Mouse (Mus musculus): ENCODE measurements at regions not wholly inside any gene's neighbourhood (a gene's known extent, or its start where the extent isn't known, plus 50 kb on each side); places are given as distances from the start of the nearest gene placed in this dataset.

- Histone ChIP-seq H3K9ac (ENCODE audit: low read length) (no peak overlapping the region), H3K4me2 (ENCODE audit: low read length) (no peak overlapping the region), H3K4me1 (ENCODE audit: control insufficient read depth in 2 of 2, insufficient read depth in 2 of 2, low read length in 2 of 2) (no peaks in the 10 kb centered on the region), H3K36me3 (ENCODE audit: control insufficient read depth, insufficient read depth, low read length) (no peaks in the 10 kb centered on the region), H3K9me3 (ENCODE audit: control insufficient read depth, low read length) (no peaks in the 10 kb centered on the region), H3K4me3 (ENCODE audit: control insufficient read depth in 1 of 2, insufficient read depth in 1 of 2, low read depth in 1 of 2, low read length in 2 of 2) (no peak overlapping the region), H3K27me3 (ENCODE audit: control insufficient read depth, insufficient read depth, low read length) (no peaks in the 10 kb centered on the region), H3K27ac (replicated peaks in 1 of 2; ENCODE audit: control insufficient read depth in 1 of 2, insufficient read depth in 1 of 2, low read depth in 2 of 2, low read length in 2 of 2) (no peak overlapping the region)
- no peak for ATAC-seq (ENCODE audit: insufficient number of reproducible peaks, insufficient read depth, low FRiP score, low read depth)
- WGBS: 86% methylated on average over 14 of the region's 14 CpGs
Observed at GRCm38 (mm10) chr3:66375088-66375910, 78.7 kb upstream of the Veph1 start.

- WGBS: 91% methylated on average over 4 of the region's 4 CpGs
- H3K27me3 ChIP-seq (ENCODE audit: control insufficient read depth, insufficient read depth, low read length): no peaks in the 10 kb centered on the region
- H3K9me3 ChIP-seq (ENCODE audit: control insufficient read depth, low read length): no peaks in the 10 kb centered on the region
- no peak overlapping the region for H3K4me2 ChIP-seq (ENCODE audit: low read length)
- no peak overlapping the region for H3K27ac ChIP-seq (replicated peaks in 1 of 2; ENCODE audit: control insufficient read depth in 1 of 2, insufficient read depth in 1 of 2, low read depth in 2 of 2, low read length in 2 of 2)
- no peak overlapping the region for H3K9ac ChIP-seq (ENCODE audit: low read length)
- H3K4me3 ChIP-seq (ENCODE audit: control insufficient read depth in 1 of 2, insufficient read depth in 1 of 2, low read depth in 1 of 2, low read length in 2 of 2): no peak overlapping the region
- H3K4me1 ChIP-seq (ENCODE audit: control insufficient read depth in 2 of 2, insufficient read depth in 2 of 2, low read length in 2 of 2): no peaks in the 10 kb centered on the region
- no peak for ATAC-seq (ENCODE audit: insufficient number of reproducible peaks, insufficient read depth, low FRiP score, low read depth)
- H3K36me3 ChIP-seq (ENCODE audit: control insufficient read depth, insufficient read depth, low read length): no peaks in the 10 kb centered on the region
Observed at GRCm38 (mm10) chr3:66374603-66375002, 78.0 kb upstream of the Veph1 start.

- Histone ChIP-seq H3K9me3 (ENCODE audit: control insufficient read depth, low read length) (no peaks in the 10 kb centered on the region), H3K27me3 (ENCODE audit: control insufficient read depth, insufficient read depth, low read length) (no peaks in the 10 kb centered on the region), H3K9ac (ENCODE audit: low read length) (no peak overlapping the region), H3K27ac (replicated peaks in 1 of 2; ENCODE audit: control insufficient read depth in 1 of 2, insufficient read depth in 1 of 2, low read depth in 2 of 2, low read length in 2 of 2) (no peak overlapping the region), H3K4me2 (ENCODE audit: low read length) (no peak overlapping the region), H3K4me3 (ENCODE audit: control insufficient read depth in 1 of 2, insufficient read depth in 1 of 2, low read depth in 1 of 2, low read length in 2 of 2) (no peak overlapping the region), H3K36me3 (ENCODE audit: control insufficient read depth, insufficient read depth, low read length) (no peaks in the 10 kb centered on the region), H3K4me1 (ENCODE audit: control insufficient read depth in 2 of 2, insufficient read depth in 2 of 2, low read length in 2 of 2) (no peaks in the 10 kb centered on the region)
- no peak for ATAC-seq (ENCODE audit: insufficient number of reproducible peaks, insufficient read depth, low FRiP score, low read depth)
- 78% methylated on average over 8 of the region's 8 CpGs for WGBS
Observed at GRCm38 (mm10) chr3:66373807-66374575, 77.4 kb upstream of the Veph1 start.

Data from heart, embryonic 14.5 days (tissue).